Mouse (Mus musculus): ENCODE results near the gene Cldn11. TPM values are rescaled to one million over a fixed set of nuclear protein-coding genes. Genes with fewer than 3 reads are reported as not detected.

Gene Cldn11
- 61.8 and 80.1 TPM in 2 replicates for total RNA-seq (2014; rRNA removed)
- 71.0 and 76.7 TPM in 2 replicates for polyA plus RNA-seq (2015; fragmentation: Nextera tagmentation; extraction: Ambion mirVana)

DNA sequence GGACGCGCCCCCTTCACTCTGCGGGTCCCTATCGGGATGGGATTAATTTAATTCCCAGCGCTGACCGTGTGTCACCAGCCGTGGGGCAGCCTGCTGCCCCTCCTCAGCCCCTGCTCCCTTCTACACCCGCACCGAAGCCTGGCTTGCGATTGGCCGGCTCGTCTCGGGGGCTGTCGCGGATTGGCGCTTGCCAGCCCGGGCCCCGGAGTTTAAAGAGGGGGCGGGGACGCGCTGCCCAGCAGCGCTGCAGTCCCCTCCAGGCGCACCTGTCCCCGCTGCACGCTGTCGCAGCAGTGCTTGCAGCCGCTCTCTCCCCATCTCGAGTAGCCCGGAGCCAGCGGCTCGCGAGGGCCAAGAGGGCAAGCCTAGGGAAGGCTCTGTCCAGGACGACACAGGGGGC is at the start of gene Cldn11:
Cldn11 (plus strand) TSS at position 215 of the 400 bp plus-strand sequence.
- no peak within 1 kb of the TSS for H3K27ac ChIP-seq
- ATAC-seq (peak; percentile 73), DNase-seq (ENCODE audit: low spot score) (peak; percentile 74)
- H3K27me3 ChIP-seq (ENCODE audit: insufficient read depth, low read length), result 0 out of 2 replicates have a peak, but pooled peaks cover 8% of the 10 kb centered on the region
- under 1% methylated on average over 33 of the region's 33 CpGs for WGBS
- peak within 1 kb of the TSS; percentile 96 for H3K4me2 ChIP-seq (ENCODE audit: low read depth, low read length)
- TF ChIP-seq CTCF (IDR thresholded peaks at IDR 0.05; ENCODE audit: low read depth), result no peak
- H3K36me3 ChIP-seq (ENCODE audit: insufficient read depth, low read length), result no peaks in the 10 kb centered on the region
- no peaks in the 10 kb centered on the region for H3K9me3 ChIP-seq (ENCODE audit: low read length)
- H3K9ac ChIP-seq (replicated peaks; ENCODE audit: low read length), result peak within 1 kb of the TSS; percentile 30; the same call in 1 of the 2 replicates
- peaks cover 3% of the 10 kb centered on the region; the same call in 1 of the 2 replicates for H3K4me1 ChIP-seq (ENCODE audit: insufficient read depth, low read length)
- peak within 1 kb of the TSS; percentile 47 for H3K4me3 ChIP-seq (ENCODE audit: low read length)

DNA sequence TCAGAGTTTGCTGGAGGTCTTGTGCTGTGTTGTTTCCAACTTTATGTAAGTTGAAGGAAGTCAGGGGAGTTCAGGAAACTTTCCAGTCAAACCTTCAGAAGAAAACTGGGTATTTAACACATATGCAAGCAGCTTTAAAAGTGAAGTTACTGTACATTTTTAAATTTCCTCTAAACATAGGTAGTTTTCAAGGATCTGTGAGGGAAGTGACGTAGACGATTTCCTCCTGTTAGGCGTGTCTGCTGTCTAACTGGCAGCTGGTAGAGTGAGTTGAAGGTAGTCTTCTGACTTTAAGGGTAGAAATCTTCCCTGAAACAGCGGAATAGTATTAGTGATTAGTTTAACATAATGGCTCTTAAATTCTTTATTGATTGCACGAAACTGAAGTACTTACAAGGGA is 49.7 kb upstream of the Cldn11 start:
- Histone ChIP-seq H3K27ac (no peak overlapping the region), H3K4me3 (ENCODE audit: low read length) (no peak overlapping the region), H3K27me3 (ENCODE audit: insufficient read depth, low read length) (no peaks in the 10 kb centered on the region), H3K9ac (replicated peaks; ENCODE audit: low read length) (no peak overlapping the region), H3K9me3 (ENCODE audit: low read length) (no peaks in the 10 kb centered on the region), H3K4me1 (ENCODE audit: insufficient read depth, low read length) (peaks cover 26% of the 10 kb centered on the region), H3K4me2 (ENCODE audit: low read depth, low read length) (peak overlapping the region; percentile 47), H3K36me3 (ENCODE audit: insufficient read depth, low read length) (peaks cover 4% of the 10 kb centered on the region; the same call in 1 of the 2 replicates)
- ATAC-seq (no peak), DNase-seq (ENCODE audit: low spot score) (no peak)
- TF ChIP-seq CTCF (IDR thresholded peaks at IDR 0.05; ENCODE audit: low read depth), result no peak
- 78% methylated on average over 5 of the region's 5 CpGs for WGBS

DNA sequence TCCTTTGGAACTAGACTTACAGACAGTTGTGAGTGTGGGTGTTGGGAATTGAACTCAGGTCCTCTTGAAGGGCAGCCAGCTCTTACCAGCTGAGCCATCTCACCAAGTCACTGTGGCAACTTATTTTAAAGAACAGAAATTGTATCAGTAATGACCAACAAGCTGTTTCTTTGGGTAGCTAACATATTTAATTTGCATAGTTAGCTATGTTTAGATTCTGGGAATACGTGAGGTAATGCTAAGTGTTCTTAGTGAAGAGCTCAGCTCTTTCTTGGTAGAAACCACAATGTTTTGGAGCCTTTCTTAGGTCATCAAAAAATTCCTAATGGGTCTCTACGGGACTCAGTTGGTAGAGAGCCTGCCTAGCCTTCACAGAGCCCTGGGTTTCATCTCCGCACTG is 48.9 kb upstream of the Cldn11 start:
- no peak for TF ChIP-seq CTCF (IDR thresholded peaks at IDR 0.05; ENCODE audit: low read depth)
- Histone ChIP-seq H3K27me3 (ENCODE audit: insufficient read depth, low read length) (no peaks in the 10 kb centered on the region), H3K4me3 (ENCODE audit: low read length) (no peak overlapping the region), H3K27ac (no peak overlapping the region), H3K4me1 (ENCODE audit: insufficient read depth, low read length) (peaks cover 26% of the 10 kb centered on the region), H3K4me2 (ENCODE audit: low read depth, low read length) (no peak overlapping the region), H3K9me3 (ENCODE audit: low read length) (no peaks in the 10 kb centered on the region), H3K36me3 (ENCODE audit: insufficient read depth, low read length) (peaks cover 4% of the 10 kb centered on the region; the same call in 1 of the 2 replicates), H3K9ac (replicated peaks; ENCODE audit: low read length) (no peak overlapping the region)
- WGBS, result 91% methylated on average over 3 of the region's 3 CpGs
- DNase-seq (ENCODE audit: low spot score), result no peak
- no peak for ATAC-seq

DNA sequence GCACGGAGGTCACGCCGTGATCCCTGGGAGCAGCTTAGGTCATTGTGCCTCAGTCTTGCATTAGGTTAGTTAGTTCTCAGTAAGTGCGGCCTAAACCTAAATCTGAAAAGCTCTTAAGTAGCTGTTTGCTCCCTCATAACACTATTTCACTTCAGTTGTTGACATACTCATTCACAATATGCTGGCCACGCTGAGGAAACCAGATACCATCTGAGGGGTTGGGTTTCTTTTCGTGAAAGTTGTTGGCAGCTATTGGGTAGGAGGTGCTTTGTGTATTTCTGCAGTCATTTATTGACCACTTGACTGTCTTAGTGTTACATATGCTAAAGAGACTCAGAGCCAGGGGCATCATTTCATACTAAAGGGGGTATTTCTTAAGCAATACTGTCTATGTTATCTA is 44.8 kb upstream of the Cldn11 start:
- 81% methylated on average over 6 of the region's 6 CpGs for WGBS

DNA sequence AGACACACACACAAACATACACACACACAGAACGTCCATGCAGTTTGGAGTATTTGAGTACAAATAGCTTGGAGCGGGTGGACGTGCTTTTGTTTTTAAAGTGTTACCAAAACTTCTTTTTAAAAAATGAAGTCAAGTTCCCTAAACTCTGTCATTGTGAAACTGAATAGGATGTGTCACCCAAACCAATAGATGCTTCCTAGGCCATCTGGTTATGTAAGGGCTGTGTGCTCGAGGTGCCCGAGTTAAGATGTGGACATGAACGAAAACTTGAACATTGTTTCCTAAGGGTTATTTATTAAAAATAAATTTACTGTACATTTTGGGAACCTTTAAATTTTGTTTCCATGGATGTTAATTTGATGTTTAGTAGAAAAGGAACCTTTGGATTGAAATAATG is 43.1 kb upstream of the Cldn11 start:
- 80% methylated on average over 6 of the region's 6 CpGs for WGBS
- no peak overlapping the region for H3K9ac ChIP-seq (replicated peaks; ENCODE audit: low read length)
- H3K27me3 ChIP-seq (ENCODE audit: insufficient read depth, low read length), result no peaks in the 10 kb centered on the region
- no peak for DNase-seq (ENCODE audit: low spot score)
- no peak overlapping the region for H3K27ac ChIP-seq
- H3K36me3 ChIP-seq (ENCODE audit: insufficient read depth, low read length), result no peaks in the 10 kb centered on the region
- TF ChIP-seq CTCF (IDR thresholded peaks at IDR 0.05; ENCODE audit: low read depth), result no peak
- ATAC-seq, result no peak
- no peaks in the 10 kb centered on the region for H3K9me3 ChIP-seq (ENCODE audit: low read length)
- no peak overlapping the region for H3K4me2 ChIP-seq (ENCODE audit: low read depth, low read length)
- no peaks in the 10 kb centered on the region for H3K4me1 ChIP-seq (ENCODE audit: insufficient read depth, low read length)
- no peak overlapping the region for H3K4me3 ChIP-seq (ENCODE audit: low read length)

More for the DNA sequence above, 44.8 kb upstream of the Cldn11 start:
- H3K27ac ChIP-seq, result no peak overlapping the region
- TF ChIP-seq CTCF (IDR thresholded peaks at IDR 0.05; ENCODE audit: low read depth), result no peak
- DNase-seq (ENCODE audit: low spot score), result no peak
- H3K27me3 ChIP-seq (ENCODE audit: insufficient read depth, low read length), result no peaks in the 10 kb centered on the region
- no peaks in the 10 kb centered on the region for H3K9me3 ChIP-seq (ENCODE audit: low read length)
- no peak overlapping the region for H3K4me2 ChIP-seq (ENCODE audit: low read depth, low read length)
- ATAC-seq, result no peak
- no peak overlapping the region for H3K4me3 ChIP-seq (ENCODE audit: low read length)
- H3K36me3 ChIP-seq (ENCODE audit: insufficient read depth, low read length), result no peaks in the 10 kb centered on the region
- H3K4me1 ChIP-seq (ENCODE audit: insufficient read depth, low read length), result peaks cover 4% of the 10 kb centered on the region
- no peak overlapping the region for H3K9ac ChIP-seq (replicated peaks; ENCODE audit: low read length)

DNA sequence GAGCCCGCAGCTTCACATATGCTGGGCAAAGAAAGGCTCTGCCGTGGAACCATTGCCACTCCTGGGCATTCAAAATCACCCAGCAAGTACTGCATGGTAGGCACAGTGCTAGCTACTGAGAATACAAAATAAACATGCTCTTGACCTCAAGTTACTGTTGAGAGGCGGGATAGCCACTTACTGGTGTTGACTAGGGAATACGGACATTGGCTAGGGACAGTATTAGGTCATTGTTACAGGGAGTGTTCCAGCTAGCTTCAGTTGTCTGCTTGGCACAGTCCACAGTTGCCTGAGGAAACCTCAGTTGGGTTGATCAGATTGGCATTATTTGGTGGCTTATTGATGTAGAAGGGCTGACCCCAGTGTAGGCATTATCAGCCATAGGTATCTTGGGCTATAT is 42.0 kb upstream of the Cldn11 start:
- Histone ChIP-seq H3K27ac (no peak overlapping the region), H3K27me3 (ENCODE audit: insufficient read depth, low read length) (no peaks in the 10 kb centered on the region), H3K36me3 (ENCODE audit: insufficient read depth, low read length) (no peaks in the 10 kb centered on the region), H3K9ac (replicated peaks; ENCODE audit: low read length) (no peak overlapping the region), H3K4me2 (ENCODE audit: low read depth, low read length) (peak overlapping the region; percentile 10; the same call in 1 of the 2 replicates), H3K4me1 (ENCODE audit: insufficient read depth, low read length) (no peaks in the 10 kb centered on the region), H3K9me3 (ENCODE audit: low read length) (no peaks in the 10 kb centered on the region), H3K4me3 (ENCODE audit: low read length) (no peak overlapping the region)
- TF ChIP-seq CTCF (IDR thresholded peaks at IDR 0.05; ENCODE audit: low read depth), result no peak
- no peak for ATAC-seq
- DNase-seq (ENCODE audit: low spot score), result no peak
- WGBS, result 69% methylated on average over 4 of the region's 4 CpGs

DNA sequence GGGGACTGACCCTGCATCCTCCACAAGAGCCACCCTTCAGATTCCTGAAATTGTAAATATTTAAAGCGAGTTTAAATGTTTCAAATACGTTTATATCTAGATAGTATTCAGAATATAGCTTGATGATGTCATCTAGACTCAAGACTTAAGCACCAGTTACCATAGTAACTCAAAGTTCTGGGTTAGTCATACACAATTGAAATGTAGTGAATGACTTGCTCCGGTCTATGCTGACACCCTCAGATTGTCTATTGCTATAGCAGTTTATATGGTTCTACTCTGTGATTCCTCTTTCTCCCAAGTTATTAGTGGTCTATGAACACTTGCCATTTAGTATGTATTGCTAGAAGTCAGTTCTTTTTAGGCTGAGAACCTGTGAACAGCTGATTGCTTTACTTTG is 40.6 kb upstream of the Cldn11 start:
- WGBS, result 68% methylated on average over 3 of the region's 3 CpGs
- H3K4me1 ChIP-seq (ENCODE audit: insufficient read depth, low read length), result no peaks in the 10 kb centered on the region
- peak; percentile 48 for TF ChIP-seq CTCF (IDR thresholded peaks at IDR 0.05; ENCODE audit: low read depth)
- peak; percentile 57 for DNase-seq (ENCODE audit: low spot score)
- peaks cover 6% of the 10 kb centered on the region for H3K36me3 ChIP-seq (ENCODE audit: insufficient read depth, low read length)
- no peaks in the 10 kb centered on the region for H3K27me3 ChIP-seq (ENCODE audit: insufficient read depth, low read length)
- H3K4me3 ChIP-seq (ENCODE audit: low read length), result no peak overlapping the region
- H3K27ac ChIP-seq, result no peak overlapping the region
- H3K9ac ChIP-seq (replicated peaks; ENCODE audit: low read length), result no peak overlapping the region
- ATAC-seq, result peak; percentile 85
- H3K4me2 ChIP-seq (ENCODE audit: low read depth, low read length), result no peak overlapping the region
- H3K9me3 ChIP-seq (ENCODE audit: low read length), result no peaks in the 10 kb centered on the region

Measured in hindbrain, postnatal 0 days (tissue).